Mouse (Mus musculus) heart, embryonic 13.5 days (tissue): ENCODE results near the gene Prdm15. TPM values are rescaled to one million over a fixed set of nuclear protein-coding genes. Genes with fewer than 3 reads are reported as not detected.

Experiments
- ATAC-seq: fragments of 200-750 bp; cut with Nextera tagmentation; 2 replicates; pipeline ENCODE4 v1.8.0; 2017; ENCODE audit warnings: moderate TSS enrichment; ENCODE audit not compliant: insufficient number of reproducible peaks, low FRiP score, low TSS enrichment; ENCODE audit errors: extremely low read depth
- H3K27ac ChIP-seq: fragments of 300-500 bp; sonication (generic); replicated peaks from 2 replicates; pipeline ENCODE4 v1.5.1; 2015; ENCODE audit warnings: moderate library complexity, mild to moderate bottlenecking, inconsistent platforms
- H3K27me3 ChIP-seq: fragments of 300-500 bp; sonication (generic); replicated peaks from 2 replicates; pipeline ENCODE4 v1.6.1; 2015; ENCODE audit warnings: mild to moderate bottlenecking, inconsistent platforms
- H3K36me3 ChIP-seq: fragments of 300-500 bp; sonication (generic); 2 replicates; pipeline ENCODE4 v1.6.1; 2015; ENCODE audit warnings: mild to moderate bottlenecking, inconsistent platforms
- H3K4me1 ChIP-seq: fragments of 300-500 bp; sonication (generic); 2 replicates; pipeline ENCODE4 v1.6.1; 2015; ENCODE audit warnings: inconsistent platforms
- H3K4me2 ChIP-seq: fragments of 300-500 bp; sonication (generic); 2 replicates; pipeline ENCODE4 v1.6.1; 2015; ENCODE audit warnings: inconsistent platforms, mild to moderate bottlenecking, moderate library complexity
- H3K4me3 ChIP-seq: fragments of 300-500 bp; sonication (generic); 2 replicates; pipeline ENCODE4 v1.5.1; 2015; ENCODE audit warnings: moderate library complexity, mild to moderate bottlenecking, inconsistent platforms
- H3K9ac ChIP-seq: fragments of 300-500 bp; sonication (generic); 2 replicates; pipeline ENCODE4 v1.6.1; 2015; ENCODE audit warnings: inconsistent platforms, mild to moderate bottlenecking, moderate library complexity
- H3K9me3 ChIP-seq: fragments of 300-500 bp; sonication (generic); 2 replicates; pipeline ENCODE4 v1.6.1; 2016; ENCODE audit warnings: inconsistent platforms
- whole genome bisulfite sequencing: fragments of 180-500 bp; shearing (Covaris S2); methylation state at CpG from one replicate; pipeline ENCODE4 v1.1.7; 2015; ENCODE audit warnings: mixed read lengths; 5-methylcytosine and 5-hydroxymethylcytosine counted together
- polyA plus RNA-seq: library from polyadenylated mRNA; unstranded; fragments of >200 nt; fragmentation: Nextera tagmentation; extraction: Ambion mirVana; gene quantifications from 2 replicates; pipeline ENCODE4 v1.2.1, GENCODE M21; 2015

Gene Prdm15
- 4.9 and 6.2 TPM in 2 replicates for polyA plus RNA-seq

- Histone ChIP-seq H3K9ac (peak within 1 kb of the TSS; percentile 100), H3K27me3 (no peaks in the 10 kb centered on the region), H3K4me1 (peaks cover 36% of the 10 kb centered on the region), H3K4me3 (peak within 1 kb of the TSS; percentile 96), H3K36me3 (peaks cover 6% of the 10 kb centered on the region), H3K27ac (peak within 1 kb of the TSS; percentile 100), H3K9me3 (no peaks in the 10 kb centered on the region), H3K4me2 (peak within 1 kb of the TSS; percentile 82)
- under 1% methylated on average over 31 of the region's 31 CpGs for WGBS
- ATAC-seq = peak; percentile 62; the same call in 1 of the 2 replicates
Observed at GRCm38 (mm10) chr16:97851741-97852319, at the start of gene Prdm15. Gene Prdm15 (minus strand): TSS chr16:97851850.

GRCm38 (mm10) chr16:97897346-97898024 lies 45.8 kb upstream of the Prdm15 start:
- 0 out of 2 replicates have a peak overlapping the region, but pooled peaks have one; percentile 4 for H3K4me2 ChIP-seq
- 38% methylated on average over 5 of the region's 5 CpGs for WGBS
- H3K27me3 ChIP-seq = no peaks in the 10 kb centered on the region
- no peaks in the 10 kb centered on the region; the same call in 1 of the 2 replicates for H3K36me3 ChIP-seq
- H3K4me3 ChIP-seq = no peak overlapping the region
- H3K9ac ChIP-seq = no peak overlapping the region
- H3K9me3 ChIP-seq = no peaks in the 10 kb centered on the region
- H3K4me1 ChIP-seq = peaks cover 23% of the 10 kb centered on the region
- peak; percentile 42; the same call in 1 of the 2 replicates for ATAC-seq
- H3K27ac ChIP-seq = peak overlapping the region; percentile 45

- Histone ChIP-seq H3K4me3 (no peak overlapping the region), H3K4me2 (no peak overlapping the region), H3K36me3 (peaks cover 65% of the 10 kb centered on the region), H3K27ac (no peak overlapping the region), H3K27me3 (no peaks in the 10 kb centered on the region), H3K9ac (no peak overlapping the region), H3K4me1 (no peaks in the 10 kb centered on the region), H3K9me3 (no peaks in the 10 kb centered on the region)
- no peak for ATAC-seq
Observed at GRCm38 (mm10) chr16:97887762-97888161, 36.1 kb upstream of the Prdm15 start.

- Histone ChIP-seq H3K4me1 (no peaks in the 10 kb centered on the region), H3K27ac (no peak overlapping the region), H3K4me3 (no peak overlapping the region), H3K9ac (no peak overlapping the region), H3K36me3 (peaks cover 69% of the 10 kb centered on the region), H3K4me2 (no peak overlapping the region), H3K9me3 (0 out of 2 replicates have a peak, but pooled peaks cover 4% of the 10 kb centered on the region), H3K27me3 (no peaks in the 10 kb centered on the region)
- ATAC-seq = no peak
- WGBS = 82% methylated on average over 1 of the region's 1 CpGs
Observed at GRCm38 (mm10) chr16:97883696-97884095, 32.0 kb upstream of the Prdm15 start.

- H3K36me3 ChIP-seq = peaks cover 68% of the 10 kb centered on the region
- no peak overlapping the region for H3K4me3 ChIP-seq
- 0 out of 2 replicates have a peak, but pooled peaks cover 4% of the 10 kb centered on the region for H3K9me3 ChIP-seq
- no peak overlapping the region for H3K27ac ChIP-seq
- H3K9ac ChIP-seq = no peak overlapping the region
- no peak for ATAC-seq
- H3K4me2 ChIP-seq = no peak overlapping the region
- no peaks in the 10 kb centered on the region for H3K4me1 ChIP-seq
- no peaks in the 10 kb centered on the region for H3K27me3 ChIP-seq
Observed at GRCm38 (mm10) chr16:97882891-97883290, 31.2 kb upstream of the Prdm15 start.

GRCm38 (mm10) chr16:97879134-97879533 lies 27.5 kb upstream of the Prdm15 start:
- H3K9me3 ChIP-seq = 0 out of 2 replicates have a peak, but pooled peaks cover 4% of the 10 kb centered on the region
- peaks cover 83% of the 10 kb centered on the region for H3K36me3 ChIP-seq
- H3K27me3 ChIP-seq = no peaks in the 10 kb centered on the region
- no peak overlapping the region for H3K9ac ChIP-seq
- no peak overlapping the region for H3K27ac ChIP-seq
- H3K4me2 ChIP-seq = no peak overlapping the region
- H3K4me3 ChIP-seq = no peak overlapping the region
- no peak for ATAC-seq
- 75% methylated on average over 1 of the region's 1 CpGs for WGBS
- no peaks in the 10 kb centered on the region for H3K4me1 ChIP-seq

GRCm38 (mm10) chr16:97877502-97877901 lies 25.9 kb upstream of the Prdm15 start:
- Histone ChIP-seq H3K9me3 (0 out of 2 replicates have a peak, but pooled peaks cover 4% of the 10 kb centered on the region), H3K9ac (no peak overlapping the region), H3K27me3 (no peaks in the 10 kb centered on the region), H3K36me3 (peaks cover 86% of the 10 kb centered on the region), H3K4me1 (no peaks in the 10 kb centered on the region), H3K4me2 (no peak overlapping the region), H3K4me3 (no peak overlapping the region), H3K27ac (no peak overlapping the region)
- WGBS = 87% methylated on average over 3 of the region's 3 CpGs
- ATAC-seq = no peak

- Histone ChIP-seq H3K4me1 (no peaks in the 10 kb centered on the region), H3K27me3 (no peaks in the 10 kb centered on the region), H3K9ac (no peak overlapping the region), H3K4me2 (no peak overlapping the region), H3K9me3 (0 out of 2 replicates have a peak, but pooled peaks cover 4% of the 10 kb centered on the region), H3K4me3 (no peak overlapping the region), H3K27ac (no peak overlapping the region), H3K36me3 (peaks cover 76% of the 10 kb centered on the region)
- no peak for ATAC-seq
- WGBS = 76% methylated on average over 4 of the region's 4 CpGs
Observed at GRCm38 (mm10) chr16:97875101-97875500, 23.5 kb upstream of the Prdm15 start.

GRCm38 (mm10) chr16:97874376-97874775 lies 22.7 kb upstream of the Prdm15 start:
- H3K27me3 ChIP-seq = no peaks in the 10 kb centered on the region
- ATAC-seq = no peak
- 42% methylated on average over 1 of the region's 1 CpGs for WGBS
- no peak overlapping the region for H3K4me3 ChIP-seq
- H3K4me2 ChIP-seq = no peak overlapping the region
- H3K4me1 ChIP-seq = no peaks in the 10 kb centered on the region
- H3K27ac ChIP-seq = no peak overlapping the region
- H3K9ac ChIP-seq = no peak overlapping the region
- H3K36me3 ChIP-seq = peaks cover 69% of the 10 kb centered on the region
- H3K9me3 ChIP-seq = 0 out of 2 replicates have a peak, but pooled peaks cover 2% of the 10 kb centered on the region

GRCm38 (mm10) chr16:97872657-97873056 lies 21.0 kb upstream of the Prdm15 start:
- Histone ChIP-seq H3K9me3 (no peaks in the 10 kb centered on the region), H3K4me3 (no peak overlapping the region), H3K27me3 (no peaks in the 10 kb centered on the region), H3K36me3 (peaks cover 76% of the 10 kb centered on the region), H3K27ac (no peak overlapping the region), H3K4me2 (no peak overlapping the region), H3K4me1 (no peaks in the 10 kb centered on the region), H3K9ac (no peak overlapping the region)
- no peak for ATAC-seq
- WGBS = 83% methylated on average over 5 of the region's 5 CpGs

GRCm38 (mm10) chr16:97869193-97870102 lies 17.8 kb upstream of the Prdm15 start:
- ATAC-seq = no peak
- 66% methylated on average over 6 of the region's 6 CpGs for WGBS
- H3K4me2 ChIP-seq = no peak overlapping the region
- no peak overlapping the region for H3K9ac ChIP-seq
- no peaks in the 10 kb centered on the region for H3K9me3 ChIP-seq
- no peaks in the 10 kb centered on the region for H3K4me1 ChIP-seq
- H3K4me3 ChIP-seq = no peak overlapping the region
- H3K27me3 ChIP-seq = no peaks in the 10 kb centered on the region
- H3K36me3 ChIP-seq = peaks cover 68% of the 10 kb centered on the region
- no peak overlapping the region for H3K27ac ChIP-seq
